Mouse (Mus musculus) embryonic fibroblast, embryonic 13.5 days (primary cell): Measurements from ENCODE around the gene Osbpl2. TPM values are rescaled to one million over a fixed set of nuclear protein-coding genes. Genes with fewer than 3 reads are reported as not detected.

Source experiments
- H3K27ac ChIP-seq: 2 replicates; pipeline ENCODE4 v1.5.1; 2012; ENCODE audit warnings: low read length, control low read depth, inconsistent platforms; ENCODE audit not compliant: insufficient read depth
- H3K4me1 ChIP-seq: 2 replicates; pipeline ENCODE4 v1.6.1; 2011; ENCODE audit warnings: low read length; ENCODE audit not compliant: control insufficient read depth, insufficient read depth
- H3K4me3 ChIP-seq: 2 replicates; pipeline ENCODE4 v1.5.1; 2011; ENCODE audit warnings: mild to moderate bottlenecking, control low read depth, low read length; ENCODE audit not compliant: insufficient read depth
- CTCF ChIP-seq: IDR thresholded peaks from 2 replicates; pipeline ENCODE4 v1.5.1; 2011; ENCODE audit warnings: mild to moderate bottlenecking, control low read depth, low read length, moderate library complexity, borderline replicate concordance; ENCODE audit not compliant: insufficient read depth
- POLR2A ChIP-seq: IDR thresholded peaks from 2 replicates; pipeline ENCODE4 v1.6.1; 2011; ENCODE audit warnings: low read depth, mild to moderate bottlenecking, control low read depth, low read length, moderate library complexity
- polyA plus RNA-seq: library from polyadenylated mRNA; stranded (reverse); fragments of >200 nt; gene quantifications from 2 replicates; pipeline ENCODE4 v1.2.4, GENCODE M21; 2011; ENCODE audit warnings: low read depth; ENCODE audit not compliant: missing spikeins, insufficient read length

The Osbpl2 gene
- polyA plus RNA-seq, 1 experiment = 39.3 TPM

DNA sequence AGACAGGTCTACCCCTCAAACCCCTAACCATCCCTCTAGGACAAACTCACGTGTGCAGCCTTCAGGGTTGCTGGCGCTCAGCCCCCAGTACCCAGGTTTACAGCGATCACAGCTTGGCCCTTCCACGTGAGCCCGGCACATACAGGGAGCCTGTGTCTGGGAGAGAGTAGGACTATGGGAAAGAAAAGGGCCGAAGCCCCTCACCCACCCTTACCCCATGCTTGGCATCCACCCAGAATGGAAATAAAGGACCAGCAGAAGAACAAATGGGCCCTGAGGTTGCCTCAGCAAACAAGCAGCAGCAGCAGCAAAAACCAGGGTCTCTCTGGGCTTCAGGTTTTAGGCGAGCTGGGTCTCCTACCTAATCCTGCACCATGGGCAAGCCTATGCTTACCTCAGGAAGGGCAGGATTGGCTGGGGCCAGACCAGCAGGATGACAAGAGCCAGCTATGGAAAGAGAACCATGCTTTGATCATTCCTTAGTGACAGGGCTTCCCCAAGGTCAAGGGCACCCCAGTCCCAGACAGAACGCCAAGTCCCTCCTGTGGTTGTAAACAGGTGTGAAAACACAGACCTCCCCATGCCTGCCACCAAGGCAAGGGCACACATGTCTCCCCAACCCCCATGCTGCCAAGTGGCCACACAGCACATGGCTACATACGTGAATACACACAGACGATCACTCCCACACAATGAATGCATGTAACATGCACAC is 78.4 kb downstream of the Osbpl2 start:
- TF ChIP-seq CTCF = no peak
- no peak for TF ChIP-seq POLR2A
- no peak overlapping the region for H3K27ac ChIP-seq
- H3K4me1 ChIP-seq = no peaks in the 10 kb centered on the region
- H3K4me3 ChIP-seq = no peak overlapping the region

DNA sequence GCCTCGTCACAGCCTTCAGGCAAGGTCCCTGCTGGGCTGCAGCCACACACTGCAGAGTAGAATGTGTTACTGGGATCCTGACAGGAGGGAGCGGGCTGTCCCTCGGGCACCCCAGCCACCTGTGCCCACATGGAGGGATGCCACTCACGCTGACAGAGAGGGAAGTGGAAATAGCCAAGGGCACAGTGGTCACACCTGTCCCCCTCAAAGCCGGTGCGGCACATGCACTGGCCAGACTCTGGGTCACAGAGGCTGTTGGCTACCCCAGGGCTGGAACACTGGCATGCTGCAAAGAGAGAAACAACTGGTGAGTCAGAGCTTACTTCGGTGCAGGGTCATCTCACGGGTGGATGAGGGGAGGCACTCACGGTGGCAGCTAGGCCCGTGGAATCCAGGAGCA is 79.7 kb downstream of the Osbpl2 start:
- Histone ChIP-seq H3K27ac (no peak overlapping the region), H3K4me1 (no peaks in the 10 kb centered on the region), H3K4me3 (no peak overlapping the region)
- no peak for TF ChIP-seq POLR2A
- TF ChIP-seq CTCF = no peak

DNA sequence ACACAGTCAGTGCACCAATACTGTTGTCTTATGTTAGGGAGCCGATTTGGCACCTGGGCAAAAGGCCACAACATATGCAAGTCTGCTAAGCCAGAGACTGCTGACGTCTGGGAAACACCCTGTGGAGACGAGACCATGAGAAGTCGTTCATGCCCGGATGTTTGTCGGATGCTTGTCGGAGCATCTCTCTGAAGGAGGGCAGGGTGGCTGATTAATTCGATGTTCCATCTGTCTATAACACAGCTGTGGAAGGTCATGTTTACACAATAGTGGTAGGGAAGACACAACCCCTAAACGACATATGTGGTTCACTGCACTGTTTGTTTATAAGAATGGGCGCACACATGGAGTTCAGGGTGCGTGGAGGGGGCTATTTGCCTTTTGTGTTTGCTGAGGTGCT is 81.6 kb downstream of the Osbpl2 start:
- Histone ChIP-seq H3K4me3 (no peak overlapping the region), H3K4me1 (no peaks in the 10 kb centered on the region), H3K27ac (no peak overlapping the region)
- TF ChIP-seq CTCF = no peak
- no peak for TF ChIP-seq POLR2A

DNA sequence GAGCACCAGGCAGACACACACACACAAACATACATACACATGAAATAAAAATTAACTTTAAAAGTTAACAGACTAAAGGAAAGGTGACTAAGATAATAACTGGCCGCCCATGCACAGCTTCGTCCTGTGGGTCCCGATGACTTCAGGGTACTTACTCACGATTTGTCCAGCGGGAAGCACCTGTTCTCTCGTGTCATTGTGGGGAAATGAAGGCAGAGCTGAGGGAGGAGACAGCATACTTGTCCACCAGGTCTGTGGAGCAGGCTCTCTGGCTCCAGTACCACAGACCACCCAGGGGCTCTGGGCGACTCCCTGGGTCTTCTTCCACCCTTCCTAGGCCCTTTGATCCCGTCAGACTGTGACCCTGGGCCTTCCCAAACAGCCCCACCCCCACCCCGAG is 82.2 kb downstream of the Osbpl2 start:
- Histone ChIP-seq H3K4me1 (no peaks in the 10 kb centered on the region), H3K27ac (no peak overlapping the region), H3K4me3 (no peak overlapping the region)
- TF ChIP-seq POLR2A = no peak
- TF ChIP-seq CTCF = no peak

DNA sequence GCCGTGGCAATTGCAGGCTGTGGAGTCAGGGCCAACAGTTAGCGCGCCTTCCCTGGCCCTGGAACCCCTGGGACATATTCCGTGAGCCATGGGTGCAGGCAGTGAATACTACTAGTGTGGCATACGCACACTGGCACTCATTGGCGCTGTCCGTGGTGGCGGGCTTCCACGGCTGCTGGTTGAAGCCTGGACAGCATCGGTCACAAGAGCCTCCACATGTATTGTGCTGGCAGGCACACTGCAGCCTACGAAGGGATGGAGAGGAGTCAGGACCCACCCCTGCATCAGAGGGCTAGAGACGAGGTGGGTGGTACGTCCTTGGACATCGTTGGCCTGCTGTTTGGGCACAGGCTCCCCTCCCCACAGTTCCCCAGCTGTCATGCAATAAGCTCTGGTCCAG is 83.2 kb downstream of the Osbpl2 start:
- Histone ChIP-seq H3K4me3 (no peak overlapping the region), H3K27ac (no peak overlapping the region), H3K4me1 (no peaks in the 10 kb centered on the region)
- no peak for TF ChIP-seq CTCF
- TF ChIP-seq POLR2A = no peak

DNA sequence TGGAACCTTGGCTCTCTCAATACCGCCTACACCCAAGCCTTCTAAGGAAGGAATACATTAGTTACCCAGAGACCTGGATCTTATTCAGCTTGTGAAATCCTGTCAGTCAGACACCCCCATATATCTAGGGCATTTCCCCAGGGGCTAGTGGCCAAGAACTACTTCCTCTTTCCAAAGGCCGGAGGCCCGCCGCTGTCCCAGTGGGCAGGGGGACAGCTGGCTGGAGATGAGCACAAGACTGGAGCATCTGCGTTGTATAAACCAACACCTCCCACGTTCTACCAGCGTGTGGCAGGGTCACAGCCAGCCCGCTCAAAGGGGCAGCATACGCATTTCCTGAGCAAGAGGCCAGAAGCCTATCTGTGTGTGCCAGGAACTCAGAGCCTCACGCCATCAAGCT is 83.7 kb downstream of the Osbpl2 start:
- H3K27ac ChIP-seq = no peak overlapping the region
- no peaks in the 10 kb centered on the region for H3K4me1 ChIP-seq
- no peak overlapping the region for H3K4me3 ChIP-seq
- TF ChIP-seq CTCF (no peak), POLR2A (no peak)

DNA sequence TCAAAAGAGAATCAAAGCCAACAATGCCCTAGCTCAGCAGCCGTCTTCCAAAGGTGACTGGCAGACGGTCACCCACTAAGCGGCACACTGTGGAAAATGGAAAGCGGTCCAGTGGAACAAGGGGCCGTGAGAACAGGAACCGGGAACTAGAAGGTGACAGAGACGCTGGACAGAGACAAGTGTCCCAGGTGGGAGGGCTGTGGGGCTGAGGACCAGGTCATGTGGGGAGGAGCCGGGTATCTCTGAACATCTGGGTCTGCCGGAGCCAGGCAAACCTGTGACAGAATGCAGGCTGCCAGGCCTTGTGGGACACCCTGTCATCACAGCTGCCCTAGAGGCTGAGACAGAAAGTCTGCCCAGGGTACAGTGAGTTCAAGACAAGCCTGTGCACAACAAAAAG is 85.4 kb downstream of the Osbpl2 start:
- no peak for TF ChIP-seq CTCF
- TF ChIP-seq POLR2A = no peak
- no peaks in the 10 kb centered on the region for H3K4me1 ChIP-seq
- H3K4me3 ChIP-seq = no peak overlapping the region
- no peak overlapping the region for H3K27ac ChIP-seq

DNA sequence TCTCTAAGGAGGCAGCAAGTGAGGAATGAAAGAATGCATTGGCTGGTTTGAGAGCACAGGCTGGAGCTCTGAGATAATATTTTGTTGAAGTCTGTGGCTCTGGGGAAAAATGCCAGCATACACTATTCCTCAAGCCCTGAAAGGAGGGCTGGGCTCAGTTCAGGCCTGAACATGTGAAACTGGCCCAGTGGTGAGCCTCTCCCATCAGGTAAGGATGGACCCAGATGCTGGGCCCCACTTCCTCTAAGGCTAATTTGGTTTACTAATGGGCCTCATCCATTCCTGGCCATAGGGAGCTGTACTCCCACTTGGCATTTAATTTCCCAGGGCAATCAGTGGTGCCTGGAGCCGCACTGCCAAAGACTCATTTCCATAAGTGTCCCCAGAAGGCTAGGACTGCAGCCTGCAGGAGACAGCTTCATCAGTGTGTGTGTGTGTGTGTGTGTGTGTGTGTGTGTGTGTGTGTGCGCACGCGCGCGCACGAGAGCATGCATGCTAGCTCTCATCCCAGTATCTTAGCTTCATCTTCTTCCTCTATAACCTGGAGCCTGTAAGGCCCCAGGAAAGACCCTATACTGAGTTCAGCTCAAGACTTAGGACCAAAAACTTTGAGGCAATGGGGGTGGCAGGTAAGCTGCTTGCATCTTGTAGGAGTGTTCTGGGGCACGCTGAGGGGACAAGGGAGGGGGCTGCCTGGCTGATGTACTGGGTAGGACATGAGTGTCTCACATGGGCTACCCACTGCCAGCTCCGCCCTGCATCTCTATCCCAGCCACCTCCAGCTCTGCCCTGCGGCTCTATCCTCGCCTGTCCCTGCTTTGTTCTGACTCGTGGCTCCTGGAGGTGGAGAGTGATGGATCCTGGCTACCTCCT is 86.2 kb downstream of the Osbpl2 start:
- no peak overlapping the region for H3K4me3 ChIP-seq
- H3K27ac ChIP-seq = no peak overlapping the region
- TF ChIP-seq POLR2A = no peak
- TF ChIP-seq CTCF = no peak
- no peaks in the 10 kb centered on the region for H3K4me1 ChIP-seq

DNA sequence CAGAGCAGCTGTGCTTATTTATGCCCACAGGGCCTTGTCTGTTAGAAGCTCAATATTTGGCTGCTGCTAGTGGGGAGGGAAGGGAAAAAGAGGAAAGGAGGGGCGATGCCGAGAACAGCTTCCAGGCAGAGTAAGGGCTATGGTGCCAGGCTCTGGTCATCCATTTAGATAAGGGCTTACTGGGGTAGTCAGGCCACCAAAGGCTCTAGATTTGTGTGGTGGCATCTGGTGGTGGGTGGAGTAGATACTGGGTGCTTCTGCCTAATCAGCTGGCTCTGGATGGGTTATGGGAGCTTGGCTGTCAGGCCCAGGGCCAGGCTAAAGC is 86.8 kb downstream of the Osbpl2 start:
- Histone ChIP-seq H3K4me1 (no peaks in the 10 kb centered on the region), H3K4me3 (no peak overlapping the region), H3K27ac (no peak overlapping the region)
- TF ChIP-seq POLR2A (no peak), CTCF (no peak)

DNA sequence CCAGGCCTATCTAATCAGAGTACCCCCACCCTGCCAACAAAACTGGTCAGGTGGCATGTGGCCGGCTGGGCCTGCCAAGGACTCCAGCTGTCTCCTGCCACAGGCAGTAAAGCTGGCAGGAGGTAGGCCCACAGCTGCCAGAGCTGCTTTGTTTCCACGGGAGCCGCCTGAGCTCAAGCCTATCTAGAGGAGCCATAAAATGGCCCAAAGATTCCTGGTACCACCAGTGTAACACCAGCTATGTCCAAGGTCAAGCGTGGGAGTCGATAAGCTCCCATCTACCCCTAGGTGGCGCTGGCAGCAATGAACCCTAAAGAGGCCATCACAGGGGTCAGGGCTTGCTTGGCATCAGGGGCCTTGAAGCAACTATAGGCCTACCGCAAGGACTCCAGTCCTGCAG is 88.7 kb downstream of the Osbpl2 start:
- TF ChIP-seq CTCF = no peak
- TF ChIP-seq POLR2A = no peak

DNA sequence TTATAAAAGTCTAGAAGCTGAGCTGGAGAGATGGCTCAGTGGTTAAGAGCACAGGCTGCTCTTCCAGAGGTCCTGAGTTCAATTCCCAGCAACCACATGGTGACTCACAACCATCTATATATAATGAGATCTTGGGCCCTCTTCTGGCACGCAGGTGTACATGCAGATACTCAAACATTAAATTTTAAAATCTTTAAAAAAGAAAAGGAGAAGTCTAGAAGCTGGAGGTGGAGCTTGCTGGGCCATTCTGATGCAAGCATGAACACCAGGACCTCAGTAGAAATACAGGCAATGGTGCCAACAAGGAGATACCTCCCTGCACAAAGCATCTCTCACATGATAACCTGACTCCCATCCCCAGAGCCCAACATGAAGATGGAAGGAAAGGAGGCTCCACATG is 89.9 kb downstream of the Osbpl2 start:
- Histone ChIP-seq H3K4me3 (no peak overlapping the region), H3K27ac (peak overlapping the region; percentile 91), H3K4me1 (0 out of 2 replicates have a peak, but pooled peaks cover 3% of the 10 kb centered on the region)
- no peak for TF ChIP-seq CTCF
- no peak for TF ChIP-seq POLR2A

More for the DNA sequence above, 88.7 kb downstream of the Osbpl2 start:
- H3K27ac ChIP-seq = no peak overlapping the region
- H3K4me1 ChIP-seq = no peaks in the 10 kb centered on the region
- no peak overlapping the region for H3K4me3 ChIP-seq
